Mouse (Mus musculus): ENCODE measurements around the gene Retsat.

GRCm38 (mm10) chr6:72593011-72593803 lies 5.1 kb upstream of the Retsat start:
- no peak for TF ChIP-seq CTCF (IDR thresholded peaks at IDR 0.05; ENCODE audit: low read depth, low read length)
- no peak for TF ChIP-seq GATA1 (IDR thresholded peaks at IDR 0.05; ENCODE audit: borderline replicate concordance, low read length)
- TF ChIP-seq POLR2AphosphoS5 (IDR thresholded peaks at IDR 0.05; ENCODE audit: insufficient replicate concordance, low read depth, low read length), result no peak

Data from G1E (cell line).